Mouse (Mus musculus): ENCODE measurements around the gene Rere.
"Not testable (repeated sequence)": the region's sequence is repeated elsewhere in the genome, so short reads cannot be mapped to it uniquely, and the experiment has no call there.

Gene Rere

GRCm38 (mm10) chr4:150591602-150592001, 310.2 kb downstream of the Rere start:
- in situ Hi-C loops (cut with MboI, MseI) = no loop called here

- in situ Hi-C loops (cut with MboI, MseI) = no loop called here
These were observed 310.6 kb downstream of the Rere start for GRCm38 (mm10) chr4:150592087-150592486.

DNA sequence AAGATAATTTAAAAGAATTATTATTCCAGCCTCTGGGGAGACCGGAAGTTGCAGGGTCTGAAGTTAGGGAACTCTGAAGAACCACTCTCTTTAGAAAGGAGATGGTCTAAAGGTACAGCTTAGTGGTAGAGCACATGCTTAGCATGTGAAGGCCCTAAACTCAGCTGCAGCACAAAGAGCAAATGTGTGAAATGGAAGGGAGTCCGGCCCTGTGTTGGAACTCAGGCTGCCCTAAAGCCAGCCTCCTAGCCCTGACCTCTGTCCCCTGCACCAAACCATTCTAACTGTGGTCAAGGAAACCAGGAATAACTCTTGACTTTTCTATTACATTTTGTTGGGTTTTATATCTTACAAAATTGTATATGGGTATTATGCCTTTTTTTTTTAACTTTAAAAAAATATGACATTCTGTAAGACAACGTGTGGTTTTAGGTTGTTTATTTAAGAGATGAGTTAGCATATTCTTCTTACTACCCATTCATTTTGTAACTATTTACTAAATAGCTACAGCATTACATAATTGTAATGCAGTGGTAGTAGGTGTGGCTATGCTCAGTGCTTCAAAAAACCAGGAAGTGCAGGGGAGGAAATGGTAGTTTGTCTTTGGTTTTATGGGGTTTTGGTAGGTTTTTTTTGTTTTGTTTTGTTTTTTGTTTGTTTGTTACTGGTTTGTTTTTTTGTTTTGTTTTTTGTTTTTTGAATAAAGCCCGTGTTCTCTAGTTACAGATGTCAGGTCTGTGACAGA, 312.2 kb downstream of the Rere start:
- in situ Hi-C loops (cut with MboI, MseI) = no loop called here

DNA sequence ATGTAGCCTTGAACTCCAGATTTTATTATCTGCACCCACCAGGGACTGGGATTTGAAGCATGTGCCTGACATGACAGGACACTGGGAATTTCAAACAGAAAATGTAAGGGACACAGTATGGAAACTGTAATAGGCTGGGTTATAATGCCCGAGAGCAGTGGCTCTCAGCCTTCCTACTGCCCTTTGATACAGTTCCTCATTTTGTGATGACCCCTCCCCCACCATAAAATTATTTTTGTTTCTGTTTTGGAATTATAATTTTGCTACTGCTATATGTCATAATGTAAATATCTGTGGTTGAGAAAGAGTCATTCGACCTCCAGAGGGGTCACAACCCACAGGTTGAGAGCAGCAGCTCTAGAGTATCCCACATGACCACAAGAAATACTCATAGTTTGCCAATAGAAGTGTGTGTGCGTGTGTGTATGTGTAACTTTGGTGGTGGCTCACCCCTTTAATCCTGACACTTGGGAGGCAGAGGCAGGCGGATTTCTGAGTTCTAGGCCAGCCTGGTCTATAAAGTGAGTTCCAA, 312.9 kb downstream of the Rere start:
- in situ Hi-C loops (cut with MboI, MseI) = no loop called here

DNA sequence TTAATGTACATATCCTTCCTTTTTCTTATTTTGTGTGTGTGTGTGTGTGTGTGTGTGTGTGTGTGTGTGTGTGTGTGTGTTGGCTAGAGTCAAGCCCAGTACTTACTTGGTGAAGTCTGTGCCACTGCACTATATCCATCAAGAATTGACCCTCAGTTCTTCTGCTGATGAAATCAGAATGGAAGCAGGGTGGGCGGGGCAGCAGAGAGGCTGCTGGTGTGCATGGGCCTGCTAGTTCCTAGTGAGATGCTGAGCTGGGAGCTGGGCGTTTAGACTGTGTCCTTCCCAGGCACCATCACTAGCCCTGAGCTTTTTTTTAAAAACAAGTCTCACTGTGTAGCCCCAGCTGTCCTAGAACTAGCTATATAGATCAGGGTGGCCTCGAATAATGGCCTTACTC, 313.6 kb downstream of the Rere start:
- in situ Hi-C loops (cut with MboI, MseI) = no loop called here

DNA sequence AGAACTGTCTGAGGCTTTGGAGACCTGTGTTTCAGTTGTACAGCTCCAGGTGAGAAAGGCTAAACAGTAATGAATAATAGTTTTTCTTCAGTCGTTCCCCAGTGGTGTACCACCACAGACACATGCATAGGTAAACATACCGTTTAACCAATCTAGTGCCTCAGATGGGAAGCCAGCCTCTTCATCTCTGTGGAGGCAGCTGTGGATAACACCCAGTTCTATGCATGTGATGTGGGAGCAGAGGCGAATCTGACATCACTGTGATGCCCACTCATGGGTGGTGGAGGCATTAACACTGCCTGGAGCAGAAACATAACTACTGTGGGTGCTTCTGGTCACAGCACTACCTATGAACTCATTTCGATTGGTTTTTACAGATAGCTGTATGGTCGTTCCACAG, 314.5 kb downstream of the Rere start:
- in situ Hi-C loops (cut with MboI, MseI) = no loop called here

DNA sequence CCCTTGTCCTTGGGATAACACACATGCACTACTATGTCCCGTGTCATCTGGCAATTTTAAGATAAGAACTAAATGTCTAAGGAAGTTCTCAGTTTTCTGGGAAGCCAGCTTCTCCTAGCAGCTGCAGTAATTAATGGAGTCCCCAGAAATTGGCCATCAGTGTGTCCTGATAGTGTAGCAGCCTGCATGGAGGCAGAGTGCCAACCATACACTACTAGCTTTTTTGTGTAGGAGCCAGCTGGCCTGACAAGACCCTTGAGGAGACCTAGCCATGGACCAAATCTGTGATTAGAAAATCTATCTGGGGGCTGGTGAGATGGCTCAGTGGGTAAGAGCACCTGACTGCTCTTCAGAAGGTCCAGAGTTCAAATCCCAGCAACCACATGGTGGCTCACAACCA, 317.2 kb downstream of the Rere start:
- in situ Hi-C loops (cut with MboI, MseI) = no loop called here

GRCm38 (mm10) chr4:150599119-150599992, 317.9 kb downstream of the Rere start:
- in situ Hi-C loops (cut with MboI, MseI) = no loop called here

GRCm38 (mm10) chr4:150600503-150600902, 319.1 kb downstream of the Rere start:
- in situ Hi-C loops (cut with MboI, MseI) = not testable (repeated sequence)

DNA sequence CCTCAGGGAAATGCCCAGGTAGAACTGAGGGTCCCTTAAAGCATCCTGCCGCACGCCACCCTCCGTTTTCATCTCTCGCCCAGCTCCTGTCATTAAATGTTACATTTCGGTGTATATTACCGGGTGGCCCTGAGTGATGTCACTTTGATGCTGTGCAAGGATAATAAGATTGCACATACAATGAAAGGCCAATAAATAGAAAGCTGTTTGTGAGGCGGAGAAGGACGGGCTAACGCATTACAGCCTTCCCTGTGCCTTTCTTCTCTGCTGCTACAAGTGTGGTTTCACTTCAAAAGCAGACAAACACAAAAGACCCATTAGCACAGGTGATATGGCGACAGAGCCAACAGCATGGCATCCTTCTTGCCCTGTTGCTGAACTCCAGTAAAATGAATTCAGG, 320.0 kb downstream of the Rere start:
- in situ Hi-C loops (cut with MboI, MseI) = no loop called here

- in situ Hi-C loops (cut with MboI, MseI) = no loop called here
These were observed 322.1 kb downstream of the Rere start for GRCm38 (mm10) chr4:150603366-150604061.

DNA sequence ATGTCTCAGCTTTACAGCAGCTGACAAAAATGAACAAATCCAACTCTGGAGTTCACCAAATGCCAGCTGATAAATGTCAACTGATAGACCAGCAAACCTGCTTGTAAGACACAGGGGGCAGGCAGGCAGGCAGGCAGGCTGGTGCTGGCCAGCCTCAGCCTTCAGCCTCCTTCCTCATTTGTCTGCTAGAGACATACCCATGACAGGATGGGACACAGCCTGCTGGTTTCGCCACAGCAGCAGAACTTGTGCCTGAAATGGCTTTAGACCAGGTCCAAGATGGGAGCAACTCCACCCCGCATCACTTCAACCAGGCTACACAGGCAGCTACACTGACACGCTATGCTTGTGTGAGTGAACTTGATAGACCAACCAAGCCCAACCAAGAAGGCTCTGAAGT, 324.4 kb downstream of the Rere start:
- in situ Hi-C loops (cut with MboI, MseI) = no loop called here

- in situ Hi-C loops (cut with MboI, MseI) = no loop called here
These were observed 325.2 kb downstream of the Rere start for GRCm38 (mm10) chr4:150606449-150607161.

- in situ Hi-C loops (cut with MboI, MseI) = no loop called here
These were observed 327.2 kb downstream of the Rere start for GRCm38 (mm10) chr4:150608670-150609069.

GRCm38 (mm10) chr4:150613715-150614114, 332.3 kb downstream of the Rere start:
- in situ Hi-C loops (cut with MboI, MseI) = no loop called here

- in situ Hi-C loops (cut with MboI, MseI) = no loop called here
These were observed 334.0 kb downstream of the Rere start for GRCm38 (mm10) chr4:150615251-150616028.

DNA sequence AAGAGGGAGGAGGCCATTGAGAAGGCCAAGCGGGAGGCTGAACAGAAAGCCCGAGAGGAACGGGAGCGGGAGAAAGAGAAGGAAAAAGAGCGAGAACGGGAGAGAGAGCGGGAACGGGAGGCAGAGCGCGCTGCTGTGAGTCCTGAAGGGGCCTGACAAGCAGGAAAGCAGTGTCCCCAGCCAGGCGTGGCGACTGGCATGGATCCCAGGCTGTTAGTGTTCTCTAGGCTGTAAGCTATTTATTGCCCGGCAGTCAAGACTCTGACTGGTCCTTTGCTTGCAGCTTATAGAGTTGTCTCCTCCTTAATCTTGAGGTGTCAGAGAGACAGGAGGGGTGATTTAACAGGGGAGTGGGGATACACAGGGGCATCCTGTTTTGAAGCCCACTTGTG, 334.6 kb downstream of the Rere start:
- in situ Hi-C loops (cut with MboI, MseI) = no loop called here

DNA sequence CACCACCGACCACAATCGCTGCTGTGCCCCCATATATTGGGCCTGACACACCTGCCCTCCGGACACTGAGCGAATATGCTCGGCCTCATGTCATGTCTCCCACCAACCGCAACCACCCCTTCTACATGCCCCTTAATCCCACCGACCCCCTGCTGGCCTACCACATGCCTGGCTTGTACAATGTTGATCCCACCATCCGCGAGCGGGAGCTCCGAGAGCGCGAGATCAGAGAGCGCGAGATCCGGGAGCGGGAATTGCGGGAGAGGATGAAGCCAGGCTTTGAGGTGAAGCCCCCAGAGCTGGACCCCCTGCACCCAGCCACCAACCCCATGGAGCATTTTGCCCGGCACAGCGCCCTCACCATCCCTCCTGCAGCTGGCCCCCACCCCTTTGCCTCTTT, 335.4 kb downstream of the Rere start:
- in situ Hi-C loops (cut with MboI, MseI) = no loop called here

- in situ Hi-C loops (cut with MboI, MseI) = no loop called here
These were observed 337.6 kb downstream of the Rere start for GRCm38 (mm10) chr4:150619011-150619410.

DNA sequence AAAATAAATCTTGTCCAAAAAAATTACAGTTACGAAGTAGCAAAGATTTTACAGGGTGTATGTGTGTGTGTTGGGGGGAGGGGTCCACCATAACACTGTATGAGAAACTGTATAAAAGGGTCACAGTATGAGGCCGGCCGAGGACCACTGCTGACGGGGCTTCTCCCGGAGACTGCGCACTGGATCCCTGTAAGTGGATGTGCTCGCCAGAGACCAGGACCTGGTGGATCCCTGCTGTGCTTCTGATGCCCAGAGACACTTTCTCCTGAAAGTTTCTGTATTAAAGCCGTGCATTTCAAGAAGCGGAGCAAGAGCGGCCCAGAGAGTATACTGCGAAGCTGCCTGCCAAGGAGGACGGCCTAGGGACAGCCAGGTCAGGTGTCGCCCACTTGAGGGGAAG, 341.2 kb downstream of the Rere start:
- in situ Hi-C loops (cut with MboI, MseI) = no loop called here
